Mouse (Mus musculus) brain, embryonic 14.5 days (tissue): ENCODE results near the gene Pigg.
"Not testable (repeated sequence)": the region's sequence is repeated elsewhere in the genome, so short reads cannot be mapped to it uniquely, and the experiment has no call there.

Source experiments
- CTCF ChIP-seq: fragments of 200-500 bp; IDR thresholded peaks from 2 replicates; pipeline ENCODE4 v1.5.1; 2012; ENCODE audit warnings: inconsistent platforms, mild to moderate bottlenecking, moderate library complexity, borderline replicate concordance; ENCODE audit not compliant: insufficient read depth, insufficient read length; ENCODE audit errors: extremely low read depth
- POLR2A ChIP-seq: fragments of 200-500 bp; IDR thresholded peaks from 2 replicates; pipeline ENCODE4 v1.6.1; 2012; ENCODE audit warnings: mild to moderate bottlenecking, inconsistent platforms, borderline replicate concordance; ENCODE audit not compliant: poor library complexity, insufficient read depth, insufficient read length, severe bottlenecking; ENCODE audit errors: extremely low read depth

- not testable (repeated sequence) for TF ChIP-seq POLR2A, CTCF
Observed at GRCm38 (mm10) chr5:108271345-108271744, 41.1 kb upstream of the Pigg start.
